25 mouse cellular contexts compared by ENCODE assay signal in the genomic region with DNA sequence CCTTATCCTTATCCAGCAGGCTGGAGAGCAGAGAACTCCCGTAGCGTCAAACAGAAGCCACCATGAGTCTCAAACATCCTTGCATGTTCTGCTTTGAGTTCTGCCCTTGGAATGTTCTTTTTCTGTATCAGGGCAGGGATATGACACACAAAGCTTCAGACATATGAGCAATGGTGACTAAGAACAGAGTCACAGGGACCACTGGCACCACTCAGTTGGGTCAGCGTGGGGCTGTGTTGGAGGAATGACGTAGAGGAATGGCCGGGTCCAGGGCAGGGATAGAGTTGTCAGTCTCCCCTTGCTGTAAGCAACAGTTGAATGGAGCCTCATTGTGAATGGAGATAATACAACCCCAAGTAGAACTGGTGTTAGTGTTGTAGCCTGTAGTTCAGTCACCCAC.
"Had no signal": no experiment of that assay in that cellular context is flagged by ENCODE, and none has a peak within 500 bp of the region (broad histone marks: within the 10 kb centered on the region; RNA-seq: fewer than 3 reads in every experiment).

No protein-coding gene starts in this region.

- DNase-seq: gastrocnemius, postnatal 14 days; gastrocnemius, postnatal 36 days; heart, adult 11 months; heart, adult 2 months; heart, postnatal 10 days; heart, postnatal 4 days; kidney, adult 18-20 months; kidney, adult 8-10 months; kidney, postnatal 10 days; kidney, postnatal 25 days; kidney, postnatal 4 days; liver; liver, embryonic 13.5 days; liver, postnatal 0 days had no signal

- H3K36me3 ChIP-seq: heart, embryonic 12.5 days; hindbrain, embryonic 10.5 days; hindbrain, embryonic 12.5 days; intestine, embryonic 15.5 days; limb, embryonic 10.5 days; limb, embryonic 12.5 days; liver, embryonic 13.5 days; liver, embryonic 15.5 days had no signal

- H3K27me3 ChIP-seq: heart, embryonic 12.5 days; hindbrain, embryonic 12.5 days; intestine, embryonic 15.5 days; limb, embryonic 12.5 days; liver, embryonic 13.5 days; liver, embryonic 15.5 days had no signal

- H3K27ac ChIP-seq: heart, adult 2 months; hindbrain, embryonic 10.5 days; hindbrain, embryonic 12.5 days; hindbrain, embryonic 14.5 days; intestine, embryonic 15.5 days; layer of hippocampus, adult 2 months; left cerebral cortex, adult 2 months; limb, embryonic 10.5 days; limb, embryonic 12.5 days; liver, embryonic 13.5 days; liver, embryonic 15.5 days had no signal

- H3K4me3 ChIP-seq: heart, adult 2 months; heart, embryonic 12.5 days; hindbrain, embryonic 10.5 days; hindbrain, embryonic 12.5 days; intestine, embryonic 15.5 days; layer of hippocampus, adult 2 months; left cerebral cortex, adult 2 months; limb, embryonic 10.5 days; limb, embryonic 12.5 days; liver, embryonic 13.5 days; liver, embryonic 15.5 days had no signal

- H3K4me2 ChIP-seq: heart, embryonic 12.5 days; hindbrain, embryonic 12.5 days; hindbrain, embryonic 14.5 days; intestine, embryonic 15.5 days; limb, embryonic 12.5 days; liver, embryonic 11.5 days; liver, embryonic 13.5 days; liver, embryonic 15.5 days had no signal
